Mouse (Mus musculus) megakaryocyte-erythroid progenitor cell, adult 5-6 weeks (primary cell): ENCODE data around the gene Slc39a1. TPM values are rescaled to one million over a fixed set of nuclear protein-coding genes. Genes with fewer than 3 reads are reported as not detected.

Experiments
- ATAC-seq: replicated peaks from 2 replicates; pipeline ENCODE4 v1.8.0; 2016; ENCODE audit warnings: mild to moderate bottlenecking, inconsistent platforms; ENCODE audit not compliant: severe bottlenecking, poor library complexity, low FRiP score, low TSS enrichment
- total RNA-seq, 2 experiments: library from RNA; stranded (forward) in 1 of 2; stranded (reverse) in 1 of 2; fragments of 200-1000, 215-1000 nt in 1 of 2; fragments of >200 nt in 1 of 2; fragmentation: Nextera tagmentation in 1 of 2; gene quantifications; 2 replicates each; pipeline ENCODE4 v1.2.3; 2014 to 2017

Slc39a1 gene
- total RNA-seq, 2 experiments from 2014 or later, result 23.2 to 27.2 TPM

- ATAC-seq, result no peak
Observed at GRCm38 (mm10) chr3:90290602-90291001, 42.6 kb downstream of the Slc39a1 start.

- no peak for ATAC-seq
Observed at GRCm38 (mm10) chr3:90291982-90292344, 44.0 kb downstream of the Slc39a1 start.

- ATAC-seq, result peak; percentile 99
Observed at GRCm38 (mm10) chr3:90292345-90293275, 44.6 kb downstream of the Slc39a1 start, which contains the start of gene Gatad2b. TSS of gene Gatad2b (plus strand) at chr3:90293178.

GRCm38 (mm10) chr3:90293352-90294063 lies 45.5 kb downstream of the Slc39a1 start:
- 0 out of 2 replicates have a peak, but pooled peaks have one; percentile 27 for ATAC-seq

- no peak for ATAC-seq
Observed at GRCm38 (mm10) chr3:90294064-90294440, 46.1 kb downstream of the Slc39a1 start.

GRCm38 (mm10) chr3:90294651-90295050 lies 46.7 kb downstream of the Slc39a1 start:
- peak; percentile 20; the same call in 1 of the 2 replicates for ATAC-seq

Other genes with a start within 250 kb of the Slc39a1 start
- gene Hax1, start 249.4 kb upstream of the Slc39a1 start, total RNA-seq (2014; fragmentation: Nextera tagmentation), result 162 and 225 TPM in 2 replicates
- gene Hax1, start 249.4 kb upstream of the Slc39a1 start, total RNA-seq (2017), result 72.2 and 78.6 TPM in 2 replicates
- 47.5 and 67.7 TPM in 2 replicates for gene 4933434E20Rik, start 196.5 kb upstream of the Slc39a1 start, total RNA-seq (2014; fragmentation: Nextera tagmentation)
- 42.7 and 55.0 TPM in 2 replicates for gene 4933434E20Rik, start 196.5 kb upstream of the Slc39a1 start, total RNA-seq (2017)
- 319 and 326 TPM in 2 replicates for gene Ubap2l, start 195.5 kb upstream of the Slc39a1 start, total RNA-seq (2014; fragmentation: Nextera tagmentation)
- 151 and 159 TPM in 2 replicates for gene Ubap2l, start 195.5 kb upstream of the Slc39a1 start, total RNA-seq (2017)
- 192 and 222 TPM in 2 replicates for gene Tpm3, start 175.5 kb upstream of the Slc39a1 start, total RNA-seq (2014; fragmentation: Nextera tagmentation)
- gene Tpm3, start 175.5 kb upstream of the Slc39a1 start, total RNA-seq (2017), result 375 and 390 TPM in 2 replicates
- 0.05 TPM in 1 of 2 replicates, not detected in the other for gene Nup210l, start 144.0 kb upstream of the Slc39a1 start, total RNA-seq (2014; fragmentation: Nextera tagmentation)
- gene Nup210l, start 144.0 kb upstream of the Slc39a1 start, total RNA-seq (2017), result not detected in 2 replicates
- gene Rps27, start 34.5 kb upstream of the Slc39a1 start, total RNA-seq (2014; fragmentation: Nextera tagmentation), result 6,200 and 6,584 TPM in 2 replicates
- gene Rps27, start 34.5 kb upstream of the Slc39a1 start, total RNA-seq (2017), result 4,833 and 5,025 TPM in 2 replicates
- 4.0 TPM in 1 of 2 replicates, not detected in the other for gene Rab13, start 34.5 kb upstream of the Slc39a1 start, total RNA-seq (2014; fragmentation: Nextera tagmentation)
- gene Rab13, start 34.5 kb upstream of the Slc39a1 start, total RNA-seq (2017), result 0.38 and 0.72 TPM in 2 replicates
- gene Jtb, start 16.6 kb upstream of the Slc39a1 start, total RNA-seq (2014; fragmentation: Nextera tagmentation), result 72.0 and 95.1 TPM in 2 replicates
- 38.3 and 48.5 TPM in 2 replicates for gene Jtb, start 16.6 kb upstream of the Slc39a1 start, total RNA-seq (2017)
- gene Creb3l4, start 4.7 kb upstream of the Slc39a1 start, total RNA-seq (2014; fragmentation: Nextera tagmentation), result not detected in 2 replicates
- not detected in 2 replicates for gene Creb3l4, start 4.7 kb upstream of the Slc39a1 start, total RNA-seq (2017)
- 33.0 and 45.4 TPM in 2 replicates for gene Crtc2, start 6.0 kb downstream of the Slc39a1 start, total RNA-seq (2014; fragmentation: Nextera tagmentation)
- gene Crtc2, start 6.0 kb downstream of the Slc39a1 start, total RNA-seq (2017), result 5.6 and 10.8 TPM in 2 replicates
- gene Dennd4b, start 17.0 kb downstream of the Slc39a1 start, total RNA-seq (2014; fragmentation: Nextera tagmentation), result 32.4 and 33.3 TPM in 2 replicates
- 7.0 and 21.5 TPM in 2 replicates for gene Dennd4b, start 17.0 kb downstream of the Slc39a1 start, total RNA-seq (2017)
- 65.5 and 68.0 TPM in 2 replicates for gene Gatad2b, start 45.0 kb downstream of the Slc39a1 start, total RNA-seq (2014; fragmentation: Nextera tagmentation)
- gene Gatad2b, start 45.0 kb downstream of the Slc39a1 start, total RNA-seq (2017), result 23.8 and 28.5 TPM in 2 replicates
- gene Slc27a3, start 141.8 kb downstream of the Slc39a1 start, total RNA-seq (2014; fragmentation: Nextera tagmentation), result 1.7 and 7.3 TPM in 2 replicates
- gene Slc27a3, start 141.8 kb downstream of the Slc39a1 start, total RNA-seq (2017), result 0.28 and 0.72 TPM in 2 replicates
- gene Ints3, start 185.4 kb downstream of the Slc39a1 start, total RNA-seq (2014; fragmentation: Nextera tagmentation), result 39.0 and 39.3 TPM in 2 replicates
- 16.4 and 23.2 TPM in 2 replicates for gene Ints3, start 185.4 kb downstream of the Slc39a1 start, total RNA-seq (2017)
- gene Npr1, start 217.7 kb downstream of the Slc39a1 start, total RNA-seq (2014; fragmentation: Nextera tagmentation), result 0.22 TPM in 1 of 2 replicates, not detected in the other
- gene Npr1, start 217.7 kb downstream of the Slc39a1 start, total RNA-seq (2017), result not detected in 2 replicates
- gene Ilf2, start 228.0 kb downstream of the Slc39a1 start, total RNA-seq (2014; fragmentation: Nextera tagmentation), result 113 and 117 TPM in 2 replicates
- gene Ilf2, start 228.0 kb downstream of the Slc39a1 start, total RNA-seq (2017), result 236 and 240 TPM in 2 replicates
- 37.0 and 38.1 TPM in 2 replicates for gene Snapin, start 242.9 kb downstream of the Slc39a1 start, total RNA-seq (2014; fragmentation: Nextera tagmentation)
- 19.5 and 48.6 TPM in 2 replicates for gene Snapin, start 242.9 kb downstream of the Slc39a1 start, total RNA-seq (2017)